Mouse (Mus musculus) CH12.LX (cell line): Measurements from ENCODE around the gene Kirrel3. TPM values are rescaled to one million over a fixed set of nuclear protein-coding genes. Genes with fewer than 3 reads are reported as not detected.

Source experiments
- DNase-seq: peaks from one replicate; pipeline ENCODE4 v3.0.0-alpha.2; 2013; ENCODE audit errors: extremely low read depth
- H3K27ac ChIP-seq: 2 replicates; pipeline ENCODE4 v1.5.1; 2012; ENCODE audit warnings: low read depth, mild to moderate bottlenecking, control low read depth, moderate library complexity; ENCODE audit not compliant: insufficient read depth
- H3K27me3 ChIP-seq: replicated peaks from 2 replicates; pipeline ENCODE3; 2012; ENCODE audit warnings: inconsistent platforms
- H3K36me3 ChIP-seq, 2 experiments: replicated peaks in 1 of 2; 2 replicates each; pipeline versions ENCODE3 to v1.6.1; 2012; ENCODE audit warnings: inconsistent platforms in 1 of 2, low read length in 1 of 2, mild to moderate bottlenecking in 1 of 2, mixed read lengths in 1 of 2, moderate library complexity in 1 of 2; ENCODE audit not compliant: control insufficient read depth in 1 of 2, insufficient read depth in 1 of 2
- H3K4me1 ChIP-seq, 2 experiments: 2 replicates each; pipeline ENCODE4 v1.6.1; 2012; ENCODE audit warnings: inconsistent platforms in 1 of 2, moderate library complexity in 1 of 2; ENCODE audit not compliant: insufficient read depth in 2 of 2, control insufficient read depth in 1 of 2
- H3K4me2 ChIP-seq: 2 replicates; pipeline ENCODE4 v1.6.1; 2012; ENCODE audit warnings: low read depth, mild to moderate bottlenecking, control low read depth; ENCODE audit not compliant: poor library complexity, insufficient read depth, severe bottlenecking
- H3K4me3 ChIP-seq, 3 experiments: fragments of 150-350 bp in 1 of 3; sonication (generic) in 1 of 3; replicated peaks in 1 of 3; 2 replicates each; pipeline versions ENCODE3 to v1.5.1; 2011 to 2012; ENCODE audit warnings: low read depth in 2 of 3, low read length in 2 of 3, mild to moderate bottlenecking in 2 of 3, moderate library complexity in 2 of 3, control low read depth in 1 of 3, improper control_type of control experiment in 1 of 3, inconsistent platforms in 1 of 3, mixed read lengths in 1 of 3; ENCODE audit not compliant: poor library complexity in 1 of 3
- H3K79me2 ChIP-seq: replicated peaks from 2 replicates; pipeline ENCODE4 v1.6.1; 2012; ENCODE audit warnings: mild to moderate bottlenecking, moderate library complexity; ENCODE audit not compliant: control insufficient read depth, poor library complexity, insufficient read depth, severe bottlenecking; ENCODE audit errors: extremely low read depth
- H3K9ac ChIP-seq: 2 replicates; pipeline ENCODE4 v1.6.1; 2012; ENCODE audit warnings: low read depth, mild to moderate bottlenecking, control low read depth, moderate library complexity; ENCODE audit not compliant: insufficient read depth
- H3K9me3 ChIP-seq: replicated peaks from 2 replicates; pipeline ENCODE3; 2012; ENCODE audit warnings: low read length, inconsistent platforms, mixed read lengths
- CTCF ChIP-seq, 2 experiments: IDR thresholded peaks in 1 of 2; conservative IDR thresholded peaks in 1 of 2; 2 replicates each; pipeline ENCODE4 v1.5.1; 2011 to 2012; ENCODE audit warnings: low read depth in 2 of 2, low read length in 2 of 2, improper control_type of control experiment in 1 of 2, inconsistent platforms in 1 of 2, mild to moderate bottlenecking in 1 of 2, moderate library complexity in 1 of 2
- KAT2A ChIP-seq: IDR thresholded peaks from 2 replicates; pipeline ENCODE4 v1.6.1; 2012; ENCODE audit warnings: low read length, improper control_type of control experiment, inconsistent platforms; ENCODE audit not compliant: insufficient replicate concordance
- MAFK ChIP-seq: IDR thresholded peaks from 2 replicates; pipeline ENCODE4 v1.6.1; 2011; ENCODE audit warnings: low read length, improper control_type of control experiment; ENCODE audit not compliant: insufficient replicate concordance
- MEF2A ChIP-seq: IDR thresholded peaks from 2 replicates; pipeline ENCODE4 v1.6.1; 2014; ENCODE audit warnings: low read depth, mild to moderate bottlenecking, inconsistent platforms, low read length, improper control_type of control experiment, borderline replicate concordance
- SMC3 ChIP-seq: IDR thresholded peaks from 2 replicates; pipeline ENCODE4 v1.6.1; 2011; ENCODE audit warnings: low read depth, low read length, improper control_type of control experiment
- TCF12 ChIP-seq: IDR thresholded peaks from 2 replicates; pipeline ENCODE4 v1.6.1; 2014; ENCODE audit warnings: low read depth, mild to moderate bottlenecking, inconsistent platforms, low read length, improper control_type of control experiment
- UBTF ChIP-seq: IDR thresholded peaks from 2 replicates; pipeline ENCODE4 v1.6.1; 2012; ENCODE audit warnings: low read depth, mild to moderate bottlenecking, inconsistent platforms, low read length, improper control_type of control experiment, moderate library complexity
- USF1 ChIP-seq: IDR thresholded peaks from 2 replicates; pipeline ENCODE4 v1.6.1; 2014; ENCODE audit warnings: low read depth, mild to moderate bottlenecking, inconsistent platforms, low read length, improper control_type of control experiment
- USF2 ChIP-seq: conservative IDR thresholded peaks from 2 replicates; pipeline ENCODE4 v1.6.1; 2011; ENCODE audit warnings: low read depth, low read length, improper control_type of control experiment
- dilution Hi-C: fragments of 300-500 bp; cut with MboI; formaldehyde crosslinking; loops from 2 replicates; pipeline ENCODE4 v1.14.3; 2020; ENCODE audit warnings: low sequenced_read_pairs; ENCODE audit not compliant: extremely low pct_unique_long_range_greater_than_20kb, extremely low pct_ligation_motif_present
- in situ Hi-C: fragments of 300-500 bp; cut with MboI; formaldehyde crosslinking; loops from 3 replicates; pipeline ENCODE4 v1.14.3; 2019; ENCODE audit warnings: low sequenced_read_pairs, low pct_ligation_motif_present, low pct_unique_long_range_greater_than_20kb, mixed read lengths
- polyA plus RNA-seq: library from polyadenylated mRNA; unstranded; fragments of >175 nt; gene quantifications from 2 replicates; pipeline ENCODE4 v1.2.1, GENCODE M21; 2012; ENCODE audit warnings: low read depth; ENCODE audit not compliant: insufficient read length
- total RNA-seq, 2 experiments: library from RNA; depleted of rRNA; stranded (reverse); fragments of 300-350 nt in 1 of 2; fragments of >200 nt in 1 of 2; gene quantifications; 2 replicates each; pipeline ENCODE4 v1.2.3; 2012 to 2014

The Kirrel3 gene
- total and polyA plus RNA-seq, 3 experiments: not detected

GRCm38 (mm10) chr9:35059881-35060280 is 574.2 kb downstream of the Kirrel3 start:
- dilution Hi-C loops: no loop called here
- H3K4me1 ChIP-seq: peaks cover 7 to 30% of the 10 kb centered on the region in 2 experiments
- no peaks in the 10 kb centered on the region for H3K27me3 ChIP-seq
- no peaks in the 10 kb centered on the region for H3K36me3 ChIP-seq
- H3K9ac ChIP-seq: no peak overlapping the region
- H3K79me2 ChIP-seq: no peaks in the 10 kb centered on the region
- TF ChIP-seq CTCF (conservative IDR thresholded peaks at IDR 0.05 in 1 of 2, IDR thresholded peaks at IDR 0.05 in 1 of 2; ENCODE audit: low read depth in 2 of 2, low read length in 2 of 2): peak in 1 of 2 experiments; percentile 14; a peak in 1 of 4 replicates
- no peak for TF ChIP-seq MEF2A
- TF ChIP-seq SMC3: no peak
- TF ChIP-seq, all 38 proteins: peak for 1
- in situ Hi-C loops: no loop called here
- no peak overlapping the region for H3K4me2 ChIP-seq
- H3K9me3 ChIP-seq: no peaks in the 10 kb centered on the region
- no peak overlapping the region for H3K4me3 ChIP-seq
- DNase-seq: no peak
- H3K27ac ChIP-seq: no peak overlapping the region

GRCm38 (mm10) chr9:35061446-35061845 is 575.8 kb downstream of the Kirrel3 start:
- no peaks in the 10 kb centered on the region for H3K36me3 ChIP-seq
- no peaks in the 10 kb centered on the region for H3K79me2 ChIP-seq
- in situ Hi-C loops: no loop called here
- H3K4me3 ChIP-seq: no peak overlapping the region
- dilution Hi-C loops: no loop called here
- TF ChIP-seq USF1: no peak
- no peak for TF ChIP-seq UBTF
- TF ChIP-seq KAT2A: no peak
- no peak for TF ChIP-seq TCF12
- TF ChIP-seq CTCF (conservative IDR thresholded peaks at IDR 0.05 in 1 of 2, IDR thresholded peaks at IDR 0.05 in 1 of 2; ENCODE audit: low read depth in 2 of 2, low read length in 2 of 2): no peak
- no peak for TF ChIP-seq MAFK
- no peak for TF ChIP-seq USF2
- H3K4me2 ChIP-seq: no peak overlapping the region
- DNase-seq: no peak
- no peaks in the 10 kb centered on the region for H3K27me3 ChIP-seq
- H3K27ac ChIP-seq: no peak overlapping the region
- no peaks in the 10 kb centered on the region for H3K9me3 ChIP-seq
- H3K4me1 ChIP-seq: peaks cover 0 to 16% of the 10 kb centered on the region in 2 experiments; a peak in 2 of 4 replicates
- no peak overlapping the region for H3K9ac ChIP-seq
